Mouse (Mus musculus): Measurements from ENCODE around the gene Gla.

- TF ChIP-seq POLR2A (IDR thresholded peaks at IDR 0.05; ENCODE audit: insufficient read depth, low read depth, low read length) (no peak), CTCF (IDR thresholded peaks at IDR 0.05; ENCODE audit: insufficient read depth, low read depth, low read length) (no peak)
Measured at GRCm38 (mm10) chrX:134647421-134647820, 46.5 kb upstream of the Gla start.
